Mouse (Mus musculus): ENCODE data around the gene Olfr311.

DNA sequence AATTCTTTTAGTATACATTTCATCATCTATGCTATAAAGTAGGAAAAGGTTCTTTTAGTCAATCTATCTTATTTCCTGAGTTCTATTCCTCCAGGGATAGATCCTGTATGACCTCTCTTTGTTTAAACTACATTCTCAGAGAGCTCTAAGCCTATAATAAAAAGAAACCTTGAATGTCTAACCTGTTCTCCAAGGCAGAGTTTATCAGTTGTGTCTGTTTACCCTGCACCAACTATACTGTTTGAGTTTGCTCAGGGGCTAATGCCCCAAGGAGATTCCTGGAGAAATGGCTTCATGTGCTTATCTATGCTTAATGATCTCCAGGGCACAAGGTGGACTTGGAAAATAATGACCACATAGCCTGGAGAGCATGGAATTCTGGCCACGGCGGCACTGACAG lies 34.7 kb upstream of the Olfr311 start:
- no peak for TF ChIP-seq POLR2A (IDR thresholded peaks at IDR 0.05; ENCODE audit: borderline replicate concordance, low read depth, low read length)
- no peak for TF ChIP-seq CTCF (IDR thresholded peaks at IDR 0.05; ENCODE audit: low read depth, low read length)

Data from bone marrow macrophage, adult 2 months (primary cell).